Mouse (Mus musculus): Measurements from ENCODE around the gene Tlnrd1.

DNA sequence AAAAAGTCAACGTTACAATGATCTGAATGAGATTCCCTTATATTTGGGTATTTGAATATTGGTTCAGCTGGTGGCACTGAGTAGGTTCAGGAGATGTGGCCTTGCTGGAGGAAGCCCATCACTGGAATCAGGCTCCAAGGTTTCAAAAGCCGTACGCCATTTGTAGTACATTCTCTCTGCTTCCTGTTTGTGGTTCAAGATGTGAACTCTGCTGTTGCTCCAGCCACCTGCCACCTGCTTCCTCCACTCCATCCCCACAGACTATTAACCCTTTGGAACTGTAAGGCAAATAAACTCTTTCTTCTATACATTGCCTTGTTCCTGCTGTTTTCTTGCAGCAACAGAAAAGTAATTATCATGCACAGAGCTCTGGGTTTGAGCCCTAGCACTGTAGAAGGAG is 27.8 kb upstream of the Tlnrd1 start:
- no peak for TF ChIP-seq CTCF (IDR thresholded peaks at IDR 0.05)
- TF ChIP-seq EP300 (IDR thresholded peaks at IDR 0.05): no peak

Measured in lung, postnatal 0 days (tissue).